Mouse (Mus musculus) heart, postnatal 0 days (tissue): ENCODE results near the gene Otogl.

ENCODE experiments used
- CTCF ChIP-seq: IDR thresholded peaks from 2 replicates; pipeline ENCODE4 v1.5.1; 2016; ENCODE audit warnings: antibody characterized with exemption, control low read depth, low read depth
- EP300 ChIP-seq: IDR thresholded peaks from 2 replicates; pipeline ENCODE4 v1.6.1; 2016; ENCODE audit warnings: antibody characterized with exemption, low read depth

- TF ChIP-seq CTCF, result no peak
- no peak for TF ChIP-seq EP300
These were observed 67.0 kb downstream of the Otogl start for GRCm38 (mm10) chr10:107844906-107845305.
